Mouse (Mus musculus) spleen, postnatal 0 days (tissue): ENCODE data around the gene Prl. TPM values are rescaled to one million over a fixed set of nuclear protein-coding genes. Genes with fewer than 3 reads are reported as not detected.

Experiments
- polyA plus RNA-seq: library from polyadenylated mRNA; unstranded; fragments of >200 nt; fragmentation: Nextera tagmentation; extraction: Ambion mirVana; gene quantifications from 2 replicates; pipeline ENCODE4 v1.2.1, GENCODE M21; 2015

The Prl gene
- not detected in 2 replicates for polyA plus RNA-seq

DNA sequence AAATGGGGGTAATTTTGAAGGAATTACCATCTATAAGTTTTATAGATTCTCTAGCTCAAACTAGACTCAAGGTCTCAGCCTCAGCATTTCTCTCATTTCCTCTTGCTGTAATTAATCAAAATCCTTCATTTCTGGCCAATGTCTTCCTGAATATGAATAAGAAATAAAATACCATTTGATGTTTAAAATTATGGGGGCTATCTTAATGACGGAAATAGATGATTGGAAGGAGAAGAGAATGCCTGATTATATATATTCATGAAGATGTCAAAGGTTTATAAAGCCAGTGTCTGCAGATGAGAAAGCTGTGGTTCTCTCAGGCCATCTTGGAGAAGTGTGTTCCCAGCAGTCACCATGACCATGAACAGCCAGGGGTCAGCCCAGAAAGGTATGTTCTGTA, at the start of gene Prl:
Gene Prl (plus strand): TSS at position 301 of the 400 bp plus-strand sequence.

DNA sequence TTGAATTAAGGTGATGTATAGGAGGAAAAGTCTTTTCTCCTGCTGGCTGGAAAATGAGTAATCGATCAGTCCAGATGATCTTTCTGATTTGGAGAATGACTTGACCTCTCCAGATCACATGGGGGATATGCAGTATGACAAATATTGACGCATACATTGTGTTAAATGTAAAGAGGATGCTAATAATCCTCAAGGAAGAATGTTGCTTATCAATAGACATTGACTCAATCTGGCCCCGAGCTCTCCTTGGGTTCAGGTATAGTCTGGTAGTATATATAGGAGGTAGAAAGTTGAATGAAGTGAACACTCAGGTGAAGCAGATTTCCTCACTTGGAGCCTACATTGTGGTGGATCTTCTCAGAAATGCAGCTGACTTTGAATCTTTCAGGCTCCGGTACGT, 36.5 kb downstream of the Prl start, which contains the start of gene Prl3d1:
Gene Prl3d1 (plus strand): TSS at position 301 of the 400 bp plus-strand sequence.

Other genes starting within 250 kb of the Prl start
- not detected in 2 replicates for gene Prl3d1, start 36.6 kb downstream of the Prl start, polyA plus RNA-seq
- gene Prl3d2, start 64.1 kb downstream of the Prl start, polyA plus RNA-seq, result not detected in 2 replicates
- gene Prl3d3, start 99.2 kb downstream of the Prl start, polyA plus RNA-seq, result not detected in 2 replicates
- gene Prl3c1, start 139.1 kb downstream of the Prl start, polyA plus RNA-seq, result not detected in 2 replicates
- gene Prl3b1, start 184.3 kb downstream of the Prl start, polyA plus RNA-seq, result not detected in 2 replicates
- gene Prl3a1, start 201.9 kb downstream of the Prl start, polyA plus RNA-seq, result not detected in 2 replicates